Mouse (Mus musculus): ENCODE data around the gene Serpinb13.

DNA sequence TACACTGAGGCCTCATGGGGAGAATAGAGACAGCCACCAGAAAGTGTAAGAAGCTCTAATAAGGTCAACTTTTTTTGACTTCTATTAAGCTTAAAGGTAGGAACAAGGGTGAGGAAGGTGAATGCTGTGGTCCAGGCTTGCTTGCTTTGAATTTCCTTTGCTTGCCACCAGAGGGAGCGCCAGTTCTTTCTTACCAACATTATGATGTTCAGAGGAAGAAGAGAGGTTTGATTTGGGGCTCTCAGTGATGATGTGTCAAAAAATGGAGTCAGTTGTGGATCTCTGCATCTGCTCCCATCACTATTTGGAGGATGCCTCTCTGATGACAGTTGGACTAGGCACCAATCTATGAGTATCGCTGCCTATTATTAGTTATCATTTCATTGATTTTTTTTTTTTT is 33.7 kb downstream of the Serpinb13 start:
- TF ChIP-seq POLR2A (IDR thresholded peaks at IDR 0.05; ENCODE audit: borderline replicate concordance, extremely low read depth, low read depth, low read length) (no peak), CTCF (IDR thresholded peaks at IDR 0.05; ENCODE audit: insufficient read depth, low read length) (no peak)
